Mouse (Mus musculus) brain, embryonic 14.5 days (tissue): ENCODE data around the gene Mctp1.

ENCODE experiments used
- CTCF ChIP-seq: fragments of 200-500 bp; IDR thresholded peaks from 2 replicates; pipeline ENCODE4 v1.5.1; 2012; ENCODE audit warnings: inconsistent platforms, mild to moderate bottlenecking, moderate library complexity, borderline replicate concordance; ENCODE audit not compliant: insufficient read depth, insufficient read length; ENCODE audit errors: extremely low read depth
- POLR2A ChIP-seq: fragments of 200-500 bp; IDR thresholded peaks from 2 replicates; pipeline ENCODE4 v1.6.1; 2012; ENCODE audit warnings: mild to moderate bottlenecking, inconsistent platforms, borderline replicate concordance; ENCODE audit not compliant: poor library complexity, insufficient read depth, insufficient read length, severe bottlenecking; ENCODE audit errors: extremely low read depth

- TF ChIP-seq POLR2A = no peak
- TF ChIP-seq CTCF = no peak
These were observed 305.0 kb downstream of the Mctp1 start for GRCm38 (mm10) chr13:76689349-76689748.
